Mouse (Mus musculus): ENCODE results near the gene Crtap. TPM values are rescaled to one million over a fixed set of nuclear protein-coding genes. Genes with fewer than 3 reads are reported as not detected.

The Crtap gene
- 100 to 1,000 TPM; 111 to 112 TPM for total RNA-seq (2021)
- long read RNA-seq, experiment 1, transcript Crtap-201 (7 exons, 1,674 nt) = major isoform, 230 of 244 reads
- long read RNA-seq, experiment 1, partial matches to known transcripts = 7 of 244 reads
- long read RNA-seq, experiment 1, other reads (novel, unspliced or antisense) = 7 of 244 reads
- long read RNA-seq, experiment 2, transcript Crtap-201 (7 exons, 1,674 nt) = major isoform, 46 of 49 reads
- long read RNA-seq, experiment 2, partial matches to known transcripts = 2 of 49 reads
- long read RNA-seq, experiment 2, other reads (novel, unspliced or antisense) = 1 of 49 reads

GRCm38 (mm10) chr9:114389905-114390748 is at the start of gene Crtap:
TSS of gene Crtap (minus strand) at chr9:114390675.
- DNase-seq = peak; percentile 86 to 90

- DNase-seq = no peak
These were observed 45.2 kb upstream of the Crtap start for GRCm38 (mm10) chr9:114435668-114436067.

GRCm38 (mm10) chr9:114428103-114428834 is 37.8 kb upstream of the Crtap start:
- DNase-seq = no peak

GRCm38 (mm10) chr9:114427425-114427824 is 37.0 kb upstream of the Crtap start:
- no peak for DNase-seq

GRCm38 (mm10) chr9:114426201-114426600 is 35.7 kb upstream of the Crtap start:
- DNase-seq = no peak

GRCm38 (mm10) chr9:114425576-114425975 is 35.1 kb upstream of the Crtap start:
- no peak for DNase-seq

GRCm38 (mm10) chr9:114421797-114422196 is 31.3 kb upstream of the Crtap start:
- DNase-seq = no peak

GRCm38 (mm10) chr9:114421045-114421444 is 30.6 kb upstream of the Crtap start:
- DNase-seq = no peak

GRCm38 (mm10) chr9:114420443-114420842 is 30.0 kb upstream of the Crtap start:
- DNase-seq = no peak

- peak; percentile 38 to 48 for DNase-seq
These were observed 27.7 kb upstream of the Crtap start for GRCm38 (mm10) chr9:114418187-114418586.

- DNase-seq = no peak
These were observed 26.4 kb upstream of the Crtap start for GRCm38 (mm10) chr9:114416646-114417517.

- DNase-seq = peak; percentile 28 to 54
These were observed 25.2 kb upstream of the Crtap start for GRCm38 (mm10) chr9:114415701-114416100.

GRCm38 (mm10) chr9:114413866-114414265 is 23.4 kb upstream of the Crtap start:
- no peak for DNase-seq

- no peak for DNase-seq
These were observed 21.9 kb upstream of the Crtap start for GRCm38 (mm10) chr9:114412406-114412805.

GRCm38 (mm10) chr9:114411295-114411694 is 20.8 kb upstream of the Crtap start:
- no peak for DNase-seq

GRCm38 (mm10) chr9:114410313-114410862 is 19.9 kb upstream of the Crtap start:
- DNase-seq = no peak

GRCm38 (mm10) chr9:114407676-114408075 is 17.2 kb upstream of the Crtap start:
- DNase-seq = no peak

- DNase-seq = peak in 1 of 2 experiments; percentile 27
These were observed 11.2 kb upstream of the Crtap start for GRCm38 (mm10) chr9:114401685-114402080.

- DNase-seq = peak; percentile 87 to 91
These were observed 10.6 kb upstream of the Crtap start, which contains the start of the genes Glb1 and Tmppe for GRCm38 (mm10) chr9:114400949-114401684. TSS of gene Glb1 (plus strand) at chr9:114401076. TSS of gene Tmppe (plus strand) at chr9:114401105.

GRCm38 (mm10) chr9:114400588-114400948 is 10.1 kb upstream of the Crtap start:
- no peak for DNase-seq
